Mouse (Mus musculus) embryo, embryonic 9.5 days (tissue): ENCODE data around the gene Tlr8.
"Not testable (repeated sequence)": the region's sequence is repeated elsewhere in the genome, so short reads cannot be mapped to it uniquely, and the experiment has no call there.

Experiments
- DNase-seq: peaks from one replicate; pipeline ENCODE4 v3.0.0-alpha.2; 2017; ENCODE audit errors: extremely low spot score

Tlr8 gene

GRCm38 (mm10) chrX:167264086-167264485 is at the start of gene Tlr8:
TSS of gene Tlr8 (minus strand) at chrX:167264329.
- no peak for DNase-seq

- not testable (repeated sequence) for DNase-seq
Observed at GRCm38 (mm10) chrX:167302061-167302460, 37.9 kb upstream of the Tlr8 start.

GRCm38 (mm10) chrX:167276953-167277352 is 12.8 kb upstream of the Tlr8 start:
- peak; percentile 56 for DNase-seq

- no peak for DNase-seq
Observed at GRCm38 (mm10) chrX:167276551-167276950, 12.4 kb upstream of the Tlr8 start.

- DNase-seq = no peak
Observed at GRCm38 (mm10) chrX:167263530-167263929, 599 bp downstream of the Tlr8 start.

GRCm38 (mm10) chrX:167241736-167242135 is 22.4 kb downstream of the Tlr8 start:
- no peak for DNase-seq

GRCm38 (mm10) chrX:167239293-167239921 is 24.7 kb downstream of the Tlr8 start:
- no peak for DNase-seq

- peak; percentile 50 for DNase-seq
Observed at GRCm38 (mm10) chrX:167233104-167233687, 30.9 kb downstream of the Tlr8 start.

- DNase-seq = no peak
Observed at GRCm38 (mm10) chrX:167231150-167231549, 33.0 kb downstream of the Tlr8 start.

GRCm38 (mm10) chrX:167229819-167230218 is 34.3 kb downstream of the Tlr8 start:
- no peak for DNase-seq

- peak; percentile 50 for DNase-seq
Observed at GRCm38 (mm10) chrX:167229206-167229605, 34.9 kb downstream of the Tlr8 start.

- no peak for DNase-seq
Observed at GRCm38 (mm10) chrX:167227756-167228155, 36.4 kb downstream of the Tlr8 start.

- DNase-seq = no peak
Observed at GRCm38 (mm10) chrX:167227138-167227537, 37.0 kb downstream of the Tlr8 start.

GRCm38 (mm10) chrX:167226570-167226969 is 37.6 kb downstream of the Tlr8 start:
- DNase-seq = no peak

GRCm38 (mm10) chrX:167212707-167213106 is 51.4 kb downstream of the Tlr8 start:
- peak; percentile 12 for DNase-seq

GRCm38 (mm10) chrX:167211871-167212555 is 52.1 kb downstream of the Tlr8 start:
- DNase-seq = no peak

- DNase-seq = no peak
Observed at GRCm38 (mm10) chrX:167210319-167210728, 53.8 kb downstream of the Tlr8 start.

GRCm38 (mm10) chrX:167209828-167210227 is 54.3 kb downstream of the Tlr8 start:
- DNase-seq = no peak

- DNase-seq = peak; percentile 81
Observed at GRCm38 (mm10) chrX:167208978-167209754, 55.0 kb downstream of the Tlr8 start, which contains the start of gene Tmsb4x. TSS of gene Tmsb4x (minus strand) at chrX:167209315.

GRCm38 (mm10) chrX:167208506-167208820 is 55.7 kb downstream of the Tlr8 start:
- peak; percentile 27 for DNase-seq

- peak; percentile 33 for DNase-seq
Observed at GRCm38 (mm10) chrX:167207741-167208505, 56.2 kb downstream of the Tlr8 start.
